Mouse (Mus musculus) liver, embryonic 14.5 days (tissue): ENCODE measurements around the gene Tmcc3. TPM values are rescaled to one million over a fixed set of nuclear protein-coding genes. Genes with fewer than 3 reads are reported as not detected.

ENCODE experiments used
- ATAC-seq: fragments of 200-750 bp; cut with Nextera tagmentation; 2 replicates; pipeline ENCODE4 v1.8.0; 2017; ENCODE audit warnings: moderate number of reproducible peaks, mild to moderate bottlenecking, moderate library complexity; ENCODE audit not compliant: insufficient read depth
- DNase-seq, 3 experiments: peaks; one replicate each; pipeline ENCODE4 v3.0.0-alpha.2; 2012 to 2013; ENCODE audit warnings: low read depth in 3 of 3, low spot score in 3 of 3
- H3K27ac ChIP-seq: fragments of 300-500 bp; sonication (generic); 2 replicates; pipeline ENCODE4 v1.5.1; 2014; ENCODE audit warnings: moderate library complexity, mild to moderate bottlenecking, control low read depth, inconsistent platforms
- H3K27me3 ChIP-seq: fragments of 300-500 bp; sonication (generic); 2 replicates; pipeline ENCODE4 v1.6.1; 2014; ENCODE audit warnings: mild to moderate bottlenecking, low read length, moderate library complexity; ENCODE audit not compliant: control insufficient read depth, insufficient read depth
- H3K36me3 ChIP-seq: fragments of 300-500 bp; sonication (generic); replicated peaks from 2 replicates; pipeline ENCODE4 v1.6.1; 2014; ENCODE audit warnings: low read depth; ENCODE audit not compliant: control insufficient read depth, insufficient read depth
- H3K4me1 ChIP-seq, 2 experiments: fragments of 200-500 bp in 1 of 2; fragments of 300-500 bp in 1 of 2; sonication (generic) in 1 of 2; replicated peaks; 2 replicates each; pipeline ENCODE4 v1.6.1; 2012 to 2014; ENCODE audit warnings: antibody characterized with exemption in 1 of 2, inconsistent platforms in 1 of 2, low read length in 1 of 2; ENCODE audit not compliant: control insufficient read depth in 2 of 2, insufficient read depth in 2 of 2
- H3K4me2 ChIP-seq: fragments of 300-500 bp; sonication (generic); 2 replicates; pipeline ENCODE4 v1.6.1; 2014; ENCODE audit warnings: low read depth, mild to moderate bottlenecking, control low read depth, moderate library complexity
- H3K4me3 ChIP-seq, 2 experiments: fragments of 200-500 bp in 1 of 2; fragments of 300-500 bp in 1 of 2; sonication (generic) in 1 of 2; 2 replicates each; pipeline ENCODE4 v1.5.1; 2012 to 2014; ENCODE audit warnings: low read depth in 2 of 2, low read length in 2 of 2, mild to moderate bottlenecking in 2 of 2, control low read depth in 1 of 2, inconsistent platforms in 1 of 2, moderate library complexity in 1 of 2; ENCODE audit not compliant: insufficient read depth in 1 of 2
- H3K9ac ChIP-seq: fragments of 300-500 bp; sonication (generic); replicated peaks from 2 replicates; pipeline ENCODE4 v1.6.1; 2014; ENCODE audit warnings: mild to moderate bottlenecking, control low read depth, moderate library complexity
- H3K9me3 ChIP-seq: fragments of 300-500 bp; sonication (generic); 2 replicates; pipeline ENCODE4 v1.6.1; 2016; ENCODE audit warnings: low read length, mixed read lengths; ENCODE audit not compliant: control insufficient read depth
- CTCF ChIP-seq: IDR thresholded peaks from 2 replicates; pipeline ENCODE4 v1.5.1; 2016; ENCODE audit warnings: antibody characterized with exemption, low read depth, control low read depth
- EP300 ChIP-seq: IDR thresholded peaks from 2 replicates; pipeline ENCODE4 v1.6.1; 2016; ENCODE audit warnings: antibody characterized with exemption, low read depth
- WGBS: fragments of 180-500 bp; shearing (Covaris S2); extraction: QIAGEN DNeasy Blood & Tissue Kit; methylation state at CpG from one replicate; pipeline ENCODE4 v1.1.7; 2014; ENCODE audit not compliant: insufficient replicate concordance; 5-methylcytosine and 5-hydroxymethylcytosine counted together
- polyA plus RNA-seq, 2 experiments: library from polyadenylated mRNA; depleted of rRNA in 1 of 2; stranded (reverse) in 1 of 2; unstranded in 1 of 2; fragments of >200 nt; fragmentation: Nextera tagmentation in 1 of 2; extraction: Ambion mirVana in 1 of 2; gene quantifications; 2 replicates each; pipeline versions ENCODE4 v1.2.1 to v1.2.3; 2012 to 2014

Tmcc3 gene
- polyA plus RNA-seq, 2 experiments: 1.4 to 2.6 TPM

DNA sequence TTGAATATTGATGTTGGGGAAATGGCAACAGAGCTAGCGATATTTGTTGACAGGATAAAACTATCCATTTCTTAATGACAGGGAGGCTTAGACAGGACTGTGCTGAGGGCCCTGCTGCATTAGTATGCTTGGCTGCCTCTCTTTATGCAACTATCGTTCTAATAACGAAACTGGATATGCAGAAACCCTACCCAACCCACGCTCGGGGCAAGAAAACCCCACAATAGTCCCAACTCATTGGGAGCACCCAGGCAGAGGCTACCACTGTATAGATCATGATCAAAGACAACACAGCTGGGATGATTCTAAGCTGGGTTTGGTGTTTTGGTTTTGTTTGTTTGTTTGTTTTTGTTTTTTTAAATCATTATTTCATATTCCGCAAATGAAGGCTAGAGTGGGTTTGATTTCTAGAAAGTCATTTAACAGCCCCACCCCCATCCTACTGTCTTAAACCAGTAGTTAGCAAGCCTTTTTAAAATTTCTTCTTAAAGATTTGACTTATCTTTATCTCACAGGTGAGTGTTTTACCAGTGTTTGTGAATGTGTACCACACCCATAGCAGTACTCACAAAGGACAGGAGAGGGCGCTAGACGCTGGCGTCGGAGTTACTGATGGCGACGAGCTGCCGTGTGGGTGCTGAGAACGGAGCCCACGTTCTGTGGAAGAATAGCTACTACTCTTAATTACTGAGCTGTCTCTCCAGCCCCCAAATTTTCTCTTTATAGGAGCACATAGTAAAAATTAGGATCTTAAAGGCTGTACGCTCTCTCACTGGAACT lies 20.8 kb downstream of the Tmcc3 start:
- 74% methylated on average over 16 of the region's 16 CpGs for WGBS
- no peaks in the 10 kb centered on the region for H3K9me3 ChIP-seq
- TF ChIP-seq EP300 (no peak), CTCF (peak; percentile 63)

DNA sequence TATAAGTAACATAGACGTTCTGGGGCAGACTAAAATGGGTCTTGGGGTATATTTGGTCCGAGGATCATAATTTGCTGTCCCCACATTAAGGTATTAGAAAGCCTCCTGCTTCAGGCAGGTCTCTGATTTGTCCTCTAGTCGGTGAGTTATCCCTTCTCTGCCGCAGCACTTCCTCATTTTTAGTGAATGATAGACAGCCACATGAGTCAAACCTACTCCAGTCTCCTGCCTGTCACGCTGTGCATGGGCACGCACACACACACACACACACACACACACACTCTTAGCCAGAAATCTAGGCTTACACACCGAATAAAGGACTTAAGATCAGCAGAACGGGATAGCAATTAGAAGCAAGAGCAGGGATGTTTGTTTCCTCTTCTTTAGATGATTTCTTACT lies 21.6 kb downstream of the Tmcc3 start:
- Histone ChIP-seq H3K9me3 (no peaks in the 10 kb centered on the region), H3K4me3 (no peak overlapping the region), H3K9ac (no peak overlapping the region), H3K27me3 (no peaks in the 10 kb centered on the region), H3K36me3 (no peaks in the 10 kb centered on the region), H3K4me2 (no peak overlapping the region), H3K27ac (no peak overlapping the region), H3K4me1 (no peaks in the 10 kb centered on the region)
- 26% methylated on average over 8 of the region's 8 CpGs for WGBS
- ATAC-seq (no peak), DNase-seq (no peak)
- TF ChIP-seq EP300: no peak
- TF ChIP-seq CTCF: no peak

More for the DNA sequence above, 20.8 kb downstream of the Tmcc3 start:
- Histone ChIP-seq H3K4me3 (no peak overlapping the region), H3K27ac (no peak overlapping the region), H3K4me2 (no peak overlapping the region), H3K9ac (no peak overlapping the region), H3K36me3 (no peaks in the 10 kb centered on the region), H3K27me3 (no peaks in the 10 kb centered on the region), H3K4me1 (no peaks in the 10 kb centered on the region)
- DNase-seq: no peak
- no peak for ATAC-seq

GRCm38 (mm10) chr10:94335047-94335446 lies 23.3 kb downstream of the Tmcc3 start:
- H3K4me1 ChIP-seq: no peaks in the 10 kb centered on the region
- H3K4me3 ChIP-seq: no peak overlapping the region
- no peaks in the 10 kb centered on the region for H3K27me3 ChIP-seq
- H3K9me3 ChIP-seq: no peaks in the 10 kb centered on the region
- no peak overlapping the region for H3K9ac ChIP-seq
- H3K36me3 ChIP-seq: no peaks in the 10 kb centered on the region
- no peak overlapping the region for H3K4me2 ChIP-seq
- no peak for TF ChIP-seq CTCF
- no peak for TF ChIP-seq EP300
- ATAC-seq: no peak
- DNase-seq: no peak
- WGBS: 77% methylated on average over 10 of the region's 10 CpGs
- H3K27ac ChIP-seq: no peak overlapping the region

DNA sequence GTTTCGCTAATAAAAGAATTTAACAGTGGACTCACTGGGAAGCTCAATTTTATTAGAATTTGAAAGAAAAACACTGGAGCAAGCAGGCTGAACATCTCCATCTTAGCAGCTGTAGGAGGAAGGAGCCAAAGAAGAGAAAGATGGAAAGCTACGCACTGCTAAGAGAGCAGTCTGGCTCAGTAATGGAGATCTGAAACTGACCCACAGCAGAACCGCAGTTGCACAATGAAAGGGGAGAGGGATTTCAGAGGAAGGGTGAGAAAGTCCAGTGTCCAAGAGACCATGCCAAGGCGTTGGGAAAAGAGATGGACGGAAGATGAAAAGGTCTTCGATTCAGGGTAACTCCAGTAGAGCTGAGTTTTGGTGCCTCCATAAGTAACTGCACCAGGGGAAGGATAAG lies 24.3 kb downstream of the Tmcc3 start:
- Histone ChIP-seq H3K9me3 (no peaks in the 10 kb centered on the region), H3K9ac (no peak overlapping the region), H3K4me1 (no peaks in the 10 kb centered on the region), H3K27ac (no peak overlapping the region), H3K36me3 (no peaks in the 10 kb centered on the region), H3K4me3 (no peak overlapping the region), H3K27me3 (no peaks in the 10 kb centered on the region), H3K4me2 (no peak overlapping the region)
- no peak for ATAC-seq
- TF ChIP-seq EP300: no peak
- DNase-seq: no peak
- WGBS: 72% methylated on average over 6 of the region's 6 CpGs

DNA sequence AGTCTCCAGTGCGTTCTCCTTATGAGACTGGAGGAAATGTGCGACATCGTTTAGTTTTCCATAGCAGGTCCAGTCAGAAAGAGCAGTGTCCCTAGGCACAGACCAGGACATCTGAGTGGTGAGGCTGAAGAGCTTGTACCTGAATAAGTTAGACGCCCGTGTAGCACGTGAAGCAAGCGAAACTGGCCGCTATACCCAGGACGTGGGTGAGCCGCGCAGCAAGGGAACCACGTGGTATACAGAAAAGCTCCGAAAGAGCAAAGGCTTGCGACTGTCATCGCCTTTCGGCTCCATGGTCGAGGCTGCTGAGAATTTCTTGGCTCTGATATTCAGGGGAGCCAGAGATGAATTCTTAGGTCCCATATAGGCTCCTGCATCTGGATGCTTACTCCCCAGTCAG lies 29.8 kb downstream of the Tmcc3 start:
- Histone ChIP-seq H3K9me3 (no peaks in the 10 kb centered on the region), H3K9ac (no peak overlapping the region), H3K27me3 (no peaks in the 10 kb centered on the region), H3K4me1 (peaks cover 0 to 5% of the 10 kb centered on the region in 2 experiments; a peak in 1 of 4 replicates), H3K4me3 (no peak overlapping the region), H3K36me3 (no peaks in the 10 kb centered on the region), H3K27ac (no peak overlapping the region), H3K4me2 (no peak overlapping the region)
- 58% methylated on average over 17 of the region's 17 CpGs for WGBS
- ATAC-seq (no peak), DNase-seq (no peak)
- no peak for TF ChIP-seq CTCF
- no peak for TF ChIP-seq EP300
